Mouse (Mus musculus) forebrain, embryonic 15.5 days (tissue): ENCODE results near the gene Rcor2. TPM values are rescaled to one million over a fixed set of nuclear protein-coding genes. Genes with fewer than 3 reads are reported as not detected.
A peak's percentile ranks its signal among the peaks of the same experiment; 100 is the strongest.

Experiments
- ATAC-seq: fragments of 200-750 bp; cut with Nextera tagmentation; replicated peaks from 2 replicates; pipeline ENCODE4 v1.8.0; 2017; ENCODE audit warnings: mild to moderate bottlenecking, moderate TSS enrichment, moderate library complexity
- H3K27ac ChIP-seq: fragments of 300-500 bp; sonication (generic); replicated peaks from 2 replicates; pipeline ENCODE4 v1.5.1; 2015; ENCODE audit warnings: mild to moderate bottlenecking, inconsistent platforms
- H3K27me3 ChIP-seq: fragments of 300-500 bp; sonication (generic); 2 replicates; pipeline ENCODE4 v1.6.1; 2015; ENCODE audit warnings: inconsistent platforms
- H3K36me3 ChIP-seq: fragments of 300-500 bp; sonication (generic); 2 replicates; pipeline ENCODE4 v1.6.1; 2015; ENCODE audit warnings: mild to moderate bottlenecking, inconsistent platforms
- H3K4me1 ChIP-seq: fragments of 300-500 bp; sonication (generic); 2 replicates; pipeline ENCODE4 v1.6.1; 2015; ENCODE audit warnings: inconsistent platforms
- H3K4me2 ChIP-seq: fragments of 300-500 bp; sonication (generic); replicated peaks from 2 replicates; pipeline ENCODE4 v1.6.1; 2015; ENCODE audit warnings: mild to moderate bottlenecking, inconsistent platforms
- H3K4me3 ChIP-seq: fragments of 300-500 bp; sonication (generic); 2 replicates; pipeline ENCODE4 v1.5.1; 2015; ENCODE audit warnings: mild to moderate bottlenecking, inconsistent platforms
- H3K9ac ChIP-seq: fragments of 300-500 bp; sonication (generic); replicated peaks from 2 replicates; pipeline ENCODE4 v1.6.1; 2015; ENCODE audit warnings: mild to moderate bottlenecking, inconsistent platforms
- H3K9me3 ChIP-seq: fragments of 300-500 bp; sonication (generic); 2 replicates; pipeline ENCODE4 v1.6.1; 2016; ENCODE audit warnings: inconsistent platforms
- WGBS: fragments of 180-500 bp; shearing (Covaris S2); methylation state at CpG from one replicate; pipeline ENCODE4 v1.1.7; 2015; ENCODE audit warnings: mixed read lengths; 5-methylcytosine and 5-hydroxymethylcytosine counted together
- polyA plus RNA-seq: library from polyadenylated mRNA; unstranded; fragments of >200 nt; fragmentation: Nextera tagmentation; extraction: Ambion mirVana; gene quantifications from 2 replicates; pipeline ENCODE4 v1.2.1, GENCODE M21; 2015

Rcor2 gene
- polyA plus RNA-seq, 1 experiment from 2014 or later: 60.7 TPM

GRCm38 (mm10) chr19:7279114-7279513 is 12.0 kb downstream of the Rcor2 start:
- Histone ChIP-seq H3K4me1 (peaks cover 50% of the 10 kb centered on the region), H3K27me3 (no peaks in the 10 kb centered on the region), H3K36me3 (peaks cover 65% of the 10 kb centered on the region), H3K9ac (no peak overlapping the region), H3K9me3 (no peaks in the 10 kb centered on the region), H3K4me3 (no peak overlapping the region), H3K4me2 (no peak overlapping the region), H3K27ac (peak overlapping the region; percentile 61; the same call in 1 of the 2 replicates)
- 27% methylated on average over 6 of the region's 6 CpGs for WGBS
- no peak for ATAC-seq

GRCm38 (mm10) chr19:7280557-7281330 is 13.6 kb downstream of the Rcor2 start:
- H3K9ac ChIP-seq: no peak overlapping the region
- peak overlapping the region; percentile 32 for H3K27ac ChIP-seq
- WGBS: 87% methylated on average over 18 of the region's 18 CpGs
- no peaks in the 10 kb centered on the region for H3K27me3 ChIP-seq
- no peak overlapping the region for H3K4me3 ChIP-seq
- peaks cover 34% of the 10 kb centered on the region for H3K4me1 ChIP-seq
- no peak for ATAC-seq
- no peaks in the 10 kb centered on the region for H3K9me3 ChIP-seq
- H3K4me2 ChIP-seq: no peak overlapping the region
- H3K36me3 ChIP-seq: peaks cover 72% of the 10 kb centered on the region

GRCm38 (mm10) chr19:7286563-7287315 is 19.6 kb downstream of the Rcor2 start:
- H3K27ac ChIP-seq: no peak overlapping the region
- ATAC-seq: no peak
- peaks cover under 1% of the 10 kb centered on the region; the same call in 1 of the 2 replicates for H3K4me1 ChIP-seq
- H3K36me3 ChIP-seq: peaks cover 65% of the 10 kb centered on the region
- H3K9ac ChIP-seq: no peak overlapping the region
- H3K27me3 ChIP-seq: no peaks in the 10 kb centered on the region
- no peak overlapping the region for H3K4me3 ChIP-seq
- H3K4me2 ChIP-seq: no peak overlapping the region
- no peaks in the 10 kb centered on the region for H3K9me3 ChIP-seq
- WGBS: 92% methylated on average over 12 of the region's 12 CpGs

GRCm38 (mm10) chr19:7288288-7288687 is 21.2 kb downstream of the Rcor2 start:
- Histone ChIP-seq H3K4me2 (no peak overlapping the region), H3K27me3 (no peaks in the 10 kb centered on the region), H3K4me1 (peaks cover 5% of the 10 kb centered on the region; the same call in 1 of the 2 replicates), H3K36me3 (peaks cover 50% of the 10 kb centered on the region), H3K9ac (no peak overlapping the region), H3K27ac (no peak overlapping the region), H3K4me3 (no peak overlapping the region), H3K9me3 (no peaks in the 10 kb centered on the region)
- no peak for ATAC-seq
- WGBS: 93% methylated on average over 3 of the region's 3 CpGs

- no peak overlapping the region for H3K4me2 ChIP-seq
- no peaks in the 10 kb centered on the region for H3K9me3 ChIP-seq
- peaks cover 5% of the 10 kb centered on the region; the same call in 1 of the 2 replicates for H3K4me1 ChIP-seq
- H3K36me3 ChIP-seq: peaks cover 35% of the 10 kb centered on the region
- no peak overlapping the region for H3K27ac ChIP-seq
- WGBS: 70% methylated on average over 2 of the region's 2 CpGs
- H3K9ac ChIP-seq: no peak overlapping the region
- H3K27me3 ChIP-seq: no peaks in the 10 kb centered on the region
- H3K4me3 ChIP-seq: no peak overlapping the region
- ATAC-seq: no peak
Observed at GRCm38 (mm10) chr19:7289767-7290166, 22.6 kb downstream of the Rcor2 start.

- H3K4me2 ChIP-seq: no peak overlapping the region
- peaks cover 5% of the 10 kb centered on the region; the same call in 1 of the 2 replicates for H3K4me1 ChIP-seq
- H3K27ac ChIP-seq: peak overlapping the region; percentile 3; the same call in 1 of the 2 replicates
- no peak overlapping the region for H3K4me3 ChIP-seq
- H3K36me3 ChIP-seq: peaks cover 14% of the 10 kb centered on the region; the same call in 1 of the 2 replicates
- H3K27me3 ChIP-seq: no peaks in the 10 kb centered on the region
- WGBS: 74% methylated on average over 7 of the region's 7 CpGs
- ATAC-seq: no peak
- H3K9me3 ChIP-seq: no peaks in the 10 kb centered on the region
- H3K9ac ChIP-seq: no peak overlapping the region
Observed at GRCm38 (mm10) chr19:7291958-7292709, 25.0 kb downstream of the Rcor2 start.

- Histone ChIP-seq H3K4me3 (no peak overlapping the region), H3K4me1 (peaks cover 18% of the 10 kb centered on the region), H3K36me3 (peaks cover 6% of the 10 kb centered on the region; the same call in 1 of the 2 replicates), H3K27ac (no peak overlapping the region), H3K27me3 (no peaks in the 10 kb centered on the region), H3K4me2 (no peak overlapping the region), H3K9me3 (no peaks in the 10 kb centered on the region), H3K9ac (no peak overlapping the region)
- ATAC-seq: no peak
- WGBS: 80% methylated on average over 8 of the region's 8 CpGs
Observed at GRCm38 (mm10) chr19:7294098-7294876, 27.2 kb downstream of the Rcor2 start.

- no peak overlapping the region for H3K9ac ChIP-seq
Observed at GRCm38 (mm10) chr19:7295071-7295658, 28.0 kb downstream of the Rcor2 start.

GRCm38 (mm10) chr19:7295959-7296358 is 28.8 kb downstream of the Rcor2 start:
- Histone ChIP-seq H3K27me3 (no peaks in the 10 kb centered on the region), H3K36me3 (0 out of 2 replicates have a peak, but pooled peaks cover 3% of the 10 kb centered on the region), H3K9me3 (no peaks in the 10 kb centered on the region), H3K4me1 (peaks cover 21% of the 10 kb centered on the region), H3K4me3 (no peak overlapping the region), H3K27ac (no peak overlapping the region), H3K9ac (no peak overlapping the region), H3K4me2 (no peak overlapping the region)
- WGBS: 93% methylated on average over 4 of the region's 4 CpGs
- no peak for ATAC-seq

More at GRCm38 (mm10) chr19:7295071-7295658, 28.0 kb downstream of the Rcor2 start:
- Histone ChIP-seq H3K4me2 (no peak overlapping the region), H3K27ac (no peak overlapping the region), H3K27me3 (no peaks in the 10 kb centered on the region), H3K36me3 (0 out of 2 replicates have a peak, but pooled peaks cover 3% of the 10 kb centered on the region), H3K4me1 (peaks cover 21% of the 10 kb centered on the region), H3K4me3 (no peak overlapping the region), H3K9me3 (no peaks in the 10 kb centered on the region)
- ATAC-seq: no peak
- 85% methylated on average over 15 of the region's 15 CpGs for WGBS

GRCm38 (mm10) chr19:7299052-7299451 is 31.9 kb downstream of the Rcor2 start:
- Histone ChIP-seq H3K4me3 (no peak overlapping the region), H3K4me1 (peaks cover 16% of the 10 kb centered on the region), H3K27ac (peak overlapping the region; percentile 57), H3K9me3 (no peaks in the 10 kb centered on the region), H3K9ac (no peak overlapping the region), H3K36me3 (0 out of 2 replicates have a peak, but pooled peaks cover 3% of the 10 kb centered on the region), H3K27me3 (no peaks in the 10 kb centered on the region), H3K4me2 (no peak overlapping the region)
- ATAC-seq: peak; percentile 96

GRCm38 (mm10) chr19:7300078-7300477 is 33.0 kb downstream of the Rcor2 start:
- 0 out of 2 replicates have a peak, but pooled peaks cover 3% of the 10 kb centered on the region for H3K36me3 ChIP-seq
- H3K4me1 ChIP-seq: peaks cover 16% of the 10 kb centered on the region
- H3K27ac ChIP-seq: 0 out of 2 replicates have a peak overlapping the region, but pooled peaks have one; percentile 23
- ATAC-seq: no peak
- no peaks in the 10 kb centered on the region for H3K9me3 ChIP-seq
- no peak overlapping the region for H3K4me3 ChIP-seq
- no peaks in the 10 kb centered on the region for H3K27me3 ChIP-seq
- 94% methylated on average over 1 of the region's 1 CpGs for WGBS
- H3K4me2 ChIP-seq: no peak overlapping the region
- H3K9ac ChIP-seq: no peak overlapping the region
